Mouse (Mus musculus): ENCODE measurements around the gene Nova2. TPM values are rescaled to one million over a fixed set of nuclear protein-coding genes. Genes with fewer than 3 reads are reported as not detected.

Gene Nova2
- total RNA-seq, 2 experiments from 2014 or later: 75.3 to 88.8 TPM

DNA sequence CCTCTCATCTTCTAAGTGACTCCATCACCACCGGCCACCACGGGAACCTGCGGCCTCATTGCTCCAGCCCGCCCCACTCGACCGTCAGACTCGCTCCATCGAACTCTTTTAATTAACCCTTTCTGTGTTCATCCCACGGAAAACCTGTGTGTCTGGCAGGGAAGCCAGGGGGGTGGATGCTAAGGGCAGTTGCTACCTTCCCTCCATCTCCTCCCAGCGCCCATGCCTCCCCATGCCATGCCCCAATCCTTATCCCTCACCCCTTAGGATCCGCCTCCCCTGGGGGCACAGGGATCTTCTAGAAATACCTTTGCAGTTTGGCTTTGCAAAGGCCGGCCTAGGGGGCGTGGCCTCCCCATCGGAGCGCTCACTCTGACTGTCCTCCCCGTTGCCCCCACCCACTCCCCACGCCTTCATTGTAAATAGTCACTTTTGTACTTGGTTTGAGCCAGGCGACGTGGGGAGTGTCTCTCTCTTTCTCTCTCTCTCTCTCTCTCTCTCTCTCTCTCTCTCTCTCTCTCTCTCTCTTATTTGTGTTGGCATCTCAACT lies 37.7 kb downstream of the Nova2 start:
- intact Hi-C loops (cut with DNase I): loop anchor here (5.0 kb wide), 1 partner anchor 36 kb away; the partner anchor contains the start of gene Nova2
- no peak for DNase-seq (ENCODE audit: low spot score in 2 of 2)

DNA sequence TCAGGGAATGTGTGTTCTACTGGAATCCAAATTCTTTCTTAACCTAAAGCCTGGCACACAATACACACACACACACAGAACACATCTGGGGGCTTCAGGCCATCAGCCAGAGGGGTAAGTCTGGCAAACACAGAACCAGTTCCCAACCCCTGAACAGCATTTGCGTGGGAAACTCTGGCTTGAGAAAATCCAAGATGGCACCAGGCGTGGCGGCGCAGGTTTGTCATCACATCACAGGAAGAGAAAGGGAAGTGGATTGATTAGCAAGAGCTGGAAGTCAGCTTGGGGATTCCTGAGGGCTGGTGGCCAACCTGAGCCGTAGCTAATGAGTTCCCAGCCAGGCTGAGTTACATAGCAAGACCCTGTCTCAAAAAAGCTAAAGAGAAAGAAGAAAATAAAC lies 39.6 kb downstream of the Nova2 start:
- intact Hi-C loops (cut with DNase I): no loop called here
- DNase-seq (ENCODE audit: low spot score in 2 of 2): no peak

DNA sequence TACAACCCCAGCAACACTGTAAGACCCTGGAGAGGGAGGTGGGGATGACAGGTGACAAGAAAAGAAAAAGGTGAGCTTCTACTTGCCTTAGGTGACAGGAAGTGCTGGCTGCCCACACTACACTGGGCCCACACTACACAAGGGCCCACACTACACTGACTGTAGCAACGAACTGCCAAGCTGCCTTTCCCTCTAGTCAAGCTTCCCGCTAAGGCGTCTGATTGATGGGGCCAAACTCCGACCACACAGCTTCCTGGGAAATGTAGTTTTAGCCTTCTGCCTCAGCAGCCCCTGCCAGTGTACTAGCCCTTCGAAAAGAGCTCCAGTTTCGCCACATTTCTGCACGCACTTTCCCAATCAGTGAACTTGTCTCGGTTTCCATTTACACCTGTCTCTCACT lies 41.9 kb downstream of the Nova2 start:
- no peak for DNase-seq (ENCODE audit: low spot score in 2 of 2)
- intact Hi-C loops (cut with DNase I): no loop called here

DNA sequence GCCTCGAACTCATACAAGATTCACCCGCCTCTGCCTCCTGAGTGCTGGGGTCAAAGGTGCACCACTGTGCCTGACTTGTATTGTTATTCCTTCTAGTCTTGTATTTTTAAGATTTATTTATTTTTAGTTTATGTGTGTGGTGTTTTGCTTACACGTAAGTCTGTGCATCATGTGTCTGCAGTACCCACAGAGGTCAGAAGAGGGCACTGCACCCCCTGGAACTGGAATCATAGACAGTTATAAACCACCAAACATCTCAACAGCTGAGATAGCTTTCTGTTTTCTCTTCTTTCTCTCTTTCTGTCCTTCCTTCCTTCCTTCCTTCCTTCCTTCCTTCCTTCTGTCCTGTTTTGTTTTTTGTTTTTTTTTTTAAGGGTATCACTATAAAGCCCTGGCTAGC lies 45.3 kb downstream of the Nova2 start:
- intact Hi-C loops (cut with DNase I): no loop called here
- no peak for DNase-seq (ENCODE audit: low spot score in 2 of 2)

DNA sequence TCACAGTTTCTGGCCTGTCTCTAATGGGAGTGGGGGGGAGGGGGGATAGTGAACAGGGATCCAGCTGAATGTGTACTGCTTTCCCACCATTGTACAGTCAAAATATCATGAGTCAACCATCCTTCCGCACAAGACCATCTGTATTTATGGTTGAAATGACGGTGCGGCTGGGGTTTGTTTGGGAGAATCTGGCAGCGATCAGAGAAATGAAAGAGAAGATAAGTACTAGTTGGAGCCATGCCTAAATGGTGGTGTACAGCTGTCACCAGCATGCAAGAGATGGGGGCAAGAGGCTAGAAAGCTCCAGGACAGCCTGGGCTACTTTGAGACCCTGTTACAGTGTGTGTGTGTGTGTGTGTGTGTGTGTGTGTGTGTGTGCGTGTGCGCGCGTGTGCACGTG lies 52.7 kb downstream of the Nova2 start:
- intact Hi-C loops (cut with DNase I): no loop called here
- DNase-seq (ENCODE audit: low spot score in 2 of 2): no peak

DNA sequence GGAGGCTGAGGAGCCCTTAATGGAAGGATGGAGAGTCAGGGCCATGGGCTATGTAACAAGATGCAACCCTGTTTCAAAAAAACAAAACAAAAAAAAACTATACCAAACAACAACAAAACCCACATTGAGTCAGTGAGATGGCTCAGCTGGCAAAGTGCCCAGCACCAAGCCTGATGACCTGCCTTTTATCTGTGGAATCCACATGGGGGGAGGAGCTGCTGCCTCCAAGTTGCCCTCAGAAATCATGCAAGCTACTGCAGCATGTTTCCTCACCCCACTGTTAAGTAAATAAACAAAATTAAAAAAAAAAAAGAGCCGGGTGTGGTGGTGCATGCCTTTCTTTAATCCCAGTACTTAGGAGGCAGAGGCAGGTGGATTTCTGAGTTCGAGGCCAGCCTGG lies 60.8 kb downstream of the Nova2 start:
- intact Hi-C loops (cut with DNase I): no loop called here
- DNase-seq (ENCODE audit: low spot score in 2 of 2): no peak

DNA sequence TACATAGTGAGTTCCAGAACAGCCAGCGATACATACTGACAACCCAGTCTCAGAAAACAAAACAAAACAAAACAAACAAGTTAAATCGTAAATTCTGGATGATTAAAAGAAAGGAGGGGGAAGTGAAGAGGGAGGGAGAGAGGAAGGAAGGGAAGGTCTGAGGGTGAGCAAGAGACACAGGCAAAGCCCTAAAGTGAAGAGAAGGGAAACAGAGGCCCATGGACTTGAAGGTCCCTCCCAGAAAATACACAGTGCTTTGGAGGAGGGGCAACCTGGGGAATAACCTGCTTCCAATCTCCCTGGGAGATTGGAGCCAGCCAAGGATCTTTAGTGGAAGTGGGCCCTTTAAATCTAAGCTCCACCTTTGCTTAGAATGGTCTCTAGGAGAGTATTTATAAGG lies 61.4 kb downstream of the Nova2 start, which contains the start of gene Nanos2:
Nanos2 (plus strand) TSS at position 301 of the 400 bp plus-strand sequence.
- intact Hi-C loops (cut with DNase I): no loop called here
- no peak for DNase-seq (ENCODE audit: low spot score in 2 of 2)

DNA sequence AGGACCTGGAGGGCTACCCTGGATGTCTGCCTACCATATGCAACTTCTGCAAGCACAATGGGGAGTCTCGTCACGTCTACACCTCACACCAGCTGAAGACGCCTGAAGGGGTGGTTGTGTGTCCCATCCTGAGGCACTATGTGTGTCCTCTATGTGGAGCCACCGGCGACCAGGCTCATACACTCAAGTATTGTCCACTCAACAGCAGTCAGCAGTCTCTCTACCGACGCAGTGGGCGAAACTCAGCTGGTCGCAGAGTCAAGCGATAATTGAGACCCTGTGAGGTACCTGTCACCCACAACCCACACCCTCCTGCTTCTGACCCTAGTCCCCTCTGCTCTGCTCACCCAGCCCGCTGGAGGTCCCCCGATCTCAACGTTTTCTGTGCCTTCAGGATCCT lies 62.1 kb downstream of the Nova2 start:
- DNase-seq (ENCODE audit: low spot score in 2 of 2): no peak
- intact Hi-C loops (cut with DNase I): no loop called here

DNA sequence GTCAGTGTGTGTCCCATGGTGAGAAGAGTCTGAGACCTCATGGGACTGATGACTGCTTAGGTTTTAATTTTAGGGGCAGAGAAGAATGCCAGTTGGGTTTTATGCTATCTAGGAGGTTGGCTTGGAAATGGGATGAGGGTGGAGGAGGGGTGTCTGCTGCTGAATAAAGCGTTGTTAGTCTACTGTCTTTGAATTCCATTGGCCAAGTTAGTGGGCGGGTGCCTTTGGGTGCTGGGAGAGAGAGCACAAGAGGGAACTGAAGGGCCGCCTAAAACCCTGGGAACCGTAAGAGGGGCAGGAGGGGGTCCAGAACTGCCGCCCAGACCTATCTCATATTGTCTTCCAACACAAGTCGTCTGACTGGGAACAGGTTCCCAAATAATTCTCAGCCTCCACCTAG lies 63.1 kb downstream of the Nova2 start:
- intact Hi-C loops (cut with DNase I): no loop called here

DNA sequence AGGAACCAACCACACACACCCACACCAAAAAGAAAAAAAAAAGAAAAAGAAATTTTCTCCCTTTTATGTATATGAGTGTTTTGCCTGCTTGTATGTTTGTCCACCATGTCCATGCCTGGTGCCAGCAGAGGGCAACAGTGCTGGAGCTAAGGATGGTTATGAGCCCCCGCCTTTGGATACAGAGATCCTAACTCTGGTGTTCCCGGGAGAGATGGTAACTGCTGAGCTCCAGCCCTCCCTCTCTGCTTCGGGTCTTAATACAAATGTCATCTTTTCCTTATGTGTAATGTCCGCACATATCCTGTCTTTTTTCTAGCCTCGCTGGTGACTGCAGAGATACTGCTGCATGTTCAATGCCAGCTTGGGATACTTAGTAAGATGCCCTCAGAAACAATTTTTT lies 64.3 kb downstream of the Nova2 start:
- intact Hi-C loops (cut with DNase I): loop anchor here (2.0 to 5.0 kb wide), 3 partner anchors 33 to 93 kb away; no protein-coding TSS in a partner anchor
- no peak for DNase-seq (ENCODE audit: low spot score in 2 of 2)

More for the DNA sequence above, 63.1 kb downstream of the Nova2 start:
- DNase-seq (ENCODE audit: low spot score in 2 of 2): no peak

DNA sequence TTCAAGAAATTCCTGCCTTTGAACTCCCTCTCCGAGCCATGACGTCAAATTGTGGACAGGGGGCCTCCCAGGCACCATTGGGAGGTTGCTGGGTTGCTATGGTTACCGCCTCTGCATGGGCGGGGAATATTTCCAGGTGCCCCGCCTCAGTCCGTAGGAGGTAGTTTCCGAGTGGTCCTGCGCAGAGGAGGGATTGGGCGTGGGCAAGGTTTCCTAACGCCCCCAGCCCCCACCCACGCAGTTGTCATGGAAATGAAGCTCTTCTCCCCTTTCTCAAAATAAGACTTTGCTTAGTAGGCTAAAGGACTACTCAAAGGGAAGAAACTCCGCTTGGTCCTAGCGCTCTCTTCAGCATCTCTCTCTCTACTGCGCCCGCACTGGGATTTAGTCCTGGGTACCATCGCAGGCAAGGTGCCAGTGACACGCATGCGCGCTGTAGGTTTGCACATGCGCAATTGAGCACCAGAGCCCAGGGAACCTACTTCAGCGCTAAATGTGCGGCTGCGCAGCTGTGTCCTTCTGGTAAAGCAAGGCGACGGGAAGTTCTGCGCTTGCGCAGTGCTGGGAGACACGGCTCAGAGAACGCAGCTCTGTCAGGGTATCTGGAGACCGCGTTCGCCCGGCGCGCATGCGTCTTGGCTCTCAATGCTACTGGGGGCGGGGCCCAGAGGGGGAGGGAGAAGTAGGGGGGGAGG lies 65.1 kb downstream of the Nova2 start, which contains the start of gene Mypop:
Mypop (plus strand) TSS at position 645 of the 695 bp plus-strand sequence.
- DNase-seq (ENCODE audit: low spot score in 2 of 2): peak; percentile 100
- intact Hi-C loops (cut with DNase I): loop anchor here (2.0 to 5.0 kb wide), 3 partner anchors 33 to 93 kb away; no protein-coding TSS in a partner anchor

DNA sequence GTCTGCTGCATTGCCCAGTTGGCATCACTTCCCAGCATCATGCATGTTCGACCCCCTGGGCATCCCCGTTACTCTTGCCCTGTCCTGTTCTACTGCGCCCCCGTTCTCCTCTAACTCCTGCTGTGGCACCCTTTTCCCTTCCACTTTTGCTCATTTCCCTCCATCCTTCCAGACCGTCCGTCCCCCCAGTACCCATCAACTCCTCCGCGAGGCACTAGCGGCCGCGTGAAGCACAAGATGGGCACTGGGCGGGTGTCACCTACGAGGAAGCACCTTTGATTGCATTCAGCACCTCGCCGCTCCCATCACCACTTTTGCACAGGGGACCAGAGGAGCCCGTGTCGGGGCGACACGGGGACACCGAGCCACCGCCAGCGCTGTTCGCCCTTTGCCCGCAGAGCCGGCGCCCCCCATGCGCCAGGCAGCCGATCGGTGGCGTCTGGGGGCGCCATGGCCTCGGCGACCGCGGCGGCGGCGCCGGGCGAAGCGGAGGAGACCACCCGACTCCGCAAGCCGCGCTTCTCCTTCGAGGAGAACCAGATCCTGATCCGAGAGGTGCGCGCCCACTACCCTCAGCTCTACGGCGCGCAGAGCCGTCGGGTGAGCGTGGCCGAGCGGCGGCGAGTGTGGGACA lies 66.1 kb downstream of the Nova2 start:
- intact Hi-C loops (cut with DNase I): loop anchor here (2.0 to 5.0 kb wide), 3 partner anchors 34 to 94 kb away; no protein-coding TSS in a partner anchor
- DNase-seq (ENCODE audit: low spot score in 2 of 2): peak; percentile 41 to 46

DNA sequence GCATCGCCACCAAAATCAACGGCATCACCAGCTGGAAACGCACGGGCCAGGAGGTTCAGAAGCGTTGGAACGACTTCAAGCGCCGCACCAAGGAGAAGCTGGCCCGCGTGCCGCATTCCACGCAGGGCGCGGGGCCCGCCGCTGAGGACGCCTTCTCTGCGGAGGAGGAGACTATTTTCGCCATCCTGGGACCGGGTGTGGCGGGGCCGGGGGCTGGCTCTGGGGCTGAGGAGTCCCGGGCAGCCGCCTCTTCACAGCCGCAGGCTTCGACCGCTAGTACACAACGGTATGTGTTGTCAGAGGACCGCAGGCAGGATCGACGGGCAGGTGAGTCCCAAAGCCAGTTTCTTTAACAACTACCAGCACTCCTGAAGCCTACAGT lies 66.6 kb downstream of the Nova2 start:
- intact Hi-C loops (cut with DNase I): loop anchor here (5.0 kb wide), 2 partner anchors 35 to 95 kb away; no protein-coding TSS in a partner anchor
- peak; percentile 64 to 72 for DNase-seq (ENCODE audit: low spot score in 2 of 2)

DNA sequence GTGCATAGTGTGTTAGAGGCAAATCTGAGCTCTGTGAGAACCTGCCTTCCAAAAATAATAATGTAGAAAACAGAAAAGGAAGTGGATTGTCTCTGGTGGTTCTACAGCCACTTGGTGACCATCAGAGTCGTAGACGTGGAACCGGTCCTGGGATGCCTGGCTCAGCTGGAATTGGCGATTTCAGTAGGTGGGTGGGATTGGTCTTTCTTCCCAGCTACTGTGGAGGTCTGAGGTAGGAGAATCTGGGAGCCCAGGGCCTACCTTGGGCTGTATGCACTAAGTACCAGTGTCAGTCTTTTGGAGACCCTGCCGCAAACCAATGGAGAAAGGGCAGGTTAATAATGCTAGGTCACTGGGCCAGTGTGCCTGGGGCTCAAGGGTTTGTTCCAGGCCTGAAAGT lies 67.3 kb downstream of the Nova2 start:
- no peak for DNase-seq (ENCODE audit: low spot score in 2 of 2)

DNA sequence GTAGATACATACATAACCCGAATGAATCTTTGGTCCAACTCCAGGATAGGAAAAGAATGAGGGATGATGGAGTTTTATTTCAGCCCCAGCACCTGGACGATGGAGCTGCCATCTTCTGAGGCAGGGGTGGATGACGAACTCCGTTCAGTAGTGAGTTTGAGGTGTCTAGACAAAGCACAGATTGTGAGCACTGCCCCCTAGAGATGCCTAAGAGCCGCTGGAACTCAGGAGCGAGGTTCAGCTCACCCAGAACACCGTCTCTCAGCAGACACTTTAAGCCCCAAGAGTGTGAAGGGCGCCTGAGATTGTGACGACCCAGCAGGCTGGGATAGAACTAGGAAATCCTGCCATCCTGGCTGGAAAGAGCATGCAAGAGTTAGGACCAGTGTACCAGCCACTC lies 73.1 kb downstream of the Nova2 start:
- DNase-seq (ENCODE audit: low spot score in 2 of 2): no peak
- intact Hi-C loops (cut with DNase I): no loop called here

More for the DNA sequence above, 67.3 kb downstream of the Nova2 start:
- intact Hi-C loops (cut with DNase I): loop anchor here (5.0 kb wide), 2 partner anchors 36 to 96 kb away; no protein-coding TSS in a partner anchor

DNA sequence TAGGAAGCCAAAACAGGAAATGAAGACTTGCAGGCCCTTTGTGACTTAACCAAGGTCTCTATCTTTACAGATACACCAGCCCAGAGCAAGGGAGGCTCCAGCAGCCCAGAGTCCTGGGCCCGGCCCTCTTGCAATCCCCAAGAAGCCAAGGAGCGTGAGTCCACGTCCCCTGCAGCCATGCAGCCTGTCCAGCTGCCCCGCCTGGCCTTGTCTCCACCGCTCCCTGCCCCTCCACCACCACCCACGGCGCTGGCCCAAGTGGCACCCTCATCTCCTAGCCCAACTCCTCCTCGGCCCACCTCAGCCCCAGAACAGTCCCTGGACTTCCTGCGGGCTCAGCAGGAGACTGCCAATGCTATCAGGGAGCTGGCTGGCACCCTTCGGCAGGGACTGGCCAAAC lies 74.7 kb downstream of the Nova2 start:
- intact Hi-C loops (cut with DNase I): loop anchor here (5.0 kb wide), 1 partner anchor 108 kb away; no protein-coding TSS in a partner anchor
- no peak for DNase-seq (ENCODE audit: low spot score in 2 of 2)

DNA sequence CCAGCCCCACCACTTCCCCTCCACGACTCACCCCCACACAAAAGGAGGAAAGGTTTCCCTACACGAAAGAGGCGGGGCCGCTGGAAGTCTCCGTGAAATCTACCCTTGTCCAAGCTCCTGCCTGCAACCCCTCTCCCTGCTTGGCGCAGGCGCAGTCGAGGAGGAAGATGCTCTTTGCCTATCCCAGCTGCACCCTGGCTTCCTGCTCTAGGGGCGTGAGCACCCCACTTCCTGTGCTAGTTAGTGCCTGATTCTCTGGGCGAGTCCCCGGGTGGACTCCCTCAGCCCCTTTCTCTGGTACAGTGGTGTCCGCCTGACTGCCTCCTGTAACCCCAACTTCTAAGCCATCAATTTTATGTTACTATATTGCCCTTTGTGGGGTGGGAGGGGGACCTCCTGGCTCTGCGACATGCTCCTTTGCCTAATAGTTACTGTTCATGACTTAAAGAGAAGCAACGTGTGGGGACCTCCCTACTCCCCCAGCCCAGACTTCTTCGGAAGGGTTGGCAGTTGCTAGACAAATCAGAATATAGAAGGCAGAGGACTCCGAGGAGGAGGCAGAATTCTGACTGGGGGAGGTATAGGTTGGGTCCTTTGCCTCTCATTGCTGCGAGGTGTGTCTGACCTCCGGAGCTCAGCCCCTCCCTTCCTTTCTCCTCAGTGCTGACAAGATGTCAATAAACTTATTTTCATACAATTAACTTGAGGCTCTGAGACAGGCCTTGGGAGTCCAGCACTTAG lies 75.5 kb downstream of the Nova2 start:
- DNase-seq (ENCODE audit: low spot score in 2 of 2): no peak
- intact Hi-C loops (cut with DNase I): loop anchor here (5.0 kb wide), 1 partner anchor 109 kb away; no protein-coding TSS in a partner anchor

DNA sequence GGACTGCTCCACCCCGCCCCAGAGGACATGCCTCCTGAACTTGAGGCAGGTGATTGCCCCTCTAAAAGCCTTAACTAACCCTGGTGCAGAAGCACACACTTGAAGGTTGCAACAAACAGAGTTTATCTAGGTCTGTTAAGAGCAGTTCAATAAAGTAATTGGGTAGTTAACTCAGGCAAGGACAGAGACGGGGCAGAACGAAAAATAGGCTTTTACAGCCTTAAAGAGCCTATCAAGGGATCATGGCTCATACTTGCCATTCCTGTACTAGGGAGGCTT lies 76.1 kb downstream of the Nova2 start:
- DNase-seq (ENCODE audit: low spot score in 2 of 2): no peak
- intact Hi-C loops (cut with DNase I): loop anchor here (5.0 kb wide), 1 partner anchor 109 kb away; no protein-coding TSS in a partner anchor

DNA sequence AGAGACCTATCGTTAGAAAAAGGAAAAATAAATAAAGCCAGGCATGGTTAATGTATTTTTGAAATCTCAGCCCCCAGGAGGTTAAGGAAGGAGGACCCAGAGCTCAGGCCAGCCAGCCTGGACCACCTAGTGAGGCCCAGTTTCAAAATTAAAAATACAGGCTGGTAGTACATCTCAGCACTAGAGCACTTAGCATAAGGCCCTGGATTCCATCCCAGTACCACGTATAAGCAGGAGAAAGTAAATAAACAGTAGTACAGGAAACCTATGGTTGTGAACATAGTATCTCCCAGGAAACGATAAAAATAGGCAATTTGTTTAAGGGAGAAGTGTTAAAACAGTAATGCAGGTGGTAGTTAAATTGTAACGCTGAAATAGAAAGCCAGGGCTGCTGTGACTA lies 76.4 kb downstream of the Nova2 start:
- DNase-seq (ENCODE audit: low spot score in 2 of 2): no peak
- intact Hi-C loops (cut with DNase I): loop anchor here (5.0 kb wide), 1 partner anchor 110 kb away; no protein-coding TSS in a partner anchor
